Mouse (Mus musculus) liver, embryonic 14.5 days (tissue): ENCODE measurements around the gene Usp39. TPM values are rescaled to one million over a fixed set of nuclear protein-coding genes. Genes with fewer than 3 reads are reported as not detected.
A peak's percentile ranks its signal among the peaks of the same experiment; 100 is the strongest.

Experiments used
- ATAC-seq: fragments of 200-750 bp; cut with Nextera tagmentation; 2 replicates; pipeline ENCODE4 v1.8.0; 2017; ENCODE audit warnings: moderate number of reproducible peaks, mild to moderate bottlenecking, moderate library complexity; ENCODE audit not compliant: insufficient read depth
- DNase-seq, 3 experiments: peaks; one replicate each; pipeline ENCODE4 v3.0.0-alpha.2; 2012 to 2013; ENCODE audit warnings: low read depth in 3 of 3, low spot score in 3 of 3
- H3K27ac ChIP-seq: fragments of 300-500 bp; sonication (generic); 2 replicates; pipeline ENCODE4 v1.5.1; 2014; ENCODE audit warnings: moderate library complexity, mild to moderate bottlenecking, control low read depth, inconsistent platforms
- H3K27me3 ChIP-seq: fragments of 300-500 bp; sonication (generic); 2 replicates; pipeline ENCODE4 v1.6.1; 2014; ENCODE audit warnings: mild to moderate bottlenecking, low read length, moderate library complexity; ENCODE audit not compliant: control insufficient read depth, insufficient read depth
- H3K36me3 ChIP-seq: fragments of 300-500 bp; sonication (generic); replicated peaks from 2 replicates; pipeline ENCODE4 v1.6.1; 2014; ENCODE audit warnings: low read depth; ENCODE audit not compliant: control insufficient read depth, insufficient read depth
- H3K4me1 ChIP-seq, 2 experiments: fragments of 200-500 bp in 1 of 2; fragments of 300-500 bp in 1 of 2; sonication (generic) in 1 of 2; replicated peaks; 2 replicates each; pipeline ENCODE4 v1.6.1; 2012 to 2014; ENCODE audit warnings: antibody characterized with exemption in 1 of 2, inconsistent platforms in 1 of 2, low read length in 1 of 2; ENCODE audit not compliant: control insufficient read depth in 2 of 2, insufficient read depth in 2 of 2
- H3K4me2 ChIP-seq: fragments of 300-500 bp; sonication (generic); 2 replicates; pipeline ENCODE4 v1.6.1; 2014; ENCODE audit warnings: low read depth, mild to moderate bottlenecking, control low read depth, moderate library complexity
- H3K4me3 ChIP-seq, 2 experiments: fragments of 200-500 bp in 1 of 2; fragments of 300-500 bp in 1 of 2; sonication (generic) in 1 of 2; 2 replicates each; pipeline ENCODE4 v1.5.1; 2012 to 2014; ENCODE audit warnings: low read depth in 2 of 2, low read length in 2 of 2, mild to moderate bottlenecking in 2 of 2, control low read depth in 1 of 2, inconsistent platforms in 1 of 2, moderate library complexity in 1 of 2; ENCODE audit not compliant: insufficient read depth in 1 of 2
- H3K9ac ChIP-seq: fragments of 300-500 bp; sonication (generic); replicated peaks from 2 replicates; pipeline ENCODE4 v1.6.1; 2014; ENCODE audit warnings: mild to moderate bottlenecking, control low read depth, moderate library complexity
- H3K9me3 ChIP-seq: fragments of 300-500 bp; sonication (generic); 2 replicates; pipeline ENCODE4 v1.6.1; 2016; ENCODE audit warnings: low read length, mixed read lengths; ENCODE audit not compliant: control insufficient read depth
- CTCF ChIP-seq: IDR thresholded peaks from 2 replicates; pipeline ENCODE4 v1.5.1; 2016; ENCODE audit warnings: antibody characterized with exemption, low read depth, control low read depth
- EP300 ChIP-seq: IDR thresholded peaks from 2 replicates; pipeline ENCODE4 v1.6.1; 2016; ENCODE audit warnings: antibody characterized with exemption, low read depth
- WGBS: fragments of 180-500 bp; shearing (Covaris S2); extraction: QIAGEN DNeasy Blood & Tissue Kit; methylation state at CpG from one replicate; pipeline ENCODE4 v1.1.7; 2014; ENCODE audit not compliant: insufficient replicate concordance; 5-methylcytosine and 5-hydroxymethylcytosine counted together
- polyA plus RNA-seq, 2 experiments: library from polyadenylated mRNA; depleted of rRNA in 1 of 2; stranded (reverse) in 1 of 2; unstranded in 1 of 2; fragments of >200 nt; fragmentation: Nextera tagmentation in 1 of 2; extraction: Ambion mirVana in 1 of 2; gene quantifications; 2 replicates each; pipeline versions ENCODE4 v1.2.1 to v1.2.3; 2012 to 2014

The Usp39 gene
- polyA plus RNA-seq, 2 experiments, result 32.7 to 49.6 TPM

GRCm38 (mm10) chr6:72389471-72389940 lies 44.5 kb upstream of the Usp39 start:
- peak overlapping the region; percentile 99 for H3K9ac ChIP-seq
- DNase-seq (peak; percentile 88 to 90 (median 89)), ATAC-seq (peak; percentile 90)
- H3K4me2 ChIP-seq, result peak overlapping the region; percentile 79
- peaks cover 33% of the 10 kb centered on the region for H3K36me3 ChIP-seq
- peak; percentile 16 for TF ChIP-seq CTCF
- peak; percentile 94 for TF ChIP-seq EP300
- WGBS, result 2% methylated on average over 13 of the region's 13 CpGs
- peaks cover 42 to 54% of the 10 kb centered on the region in 2 experiments for H3K4me1 ChIP-seq
- no peaks in the 10 kb centered on the region for H3K27me3 ChIP-seq
- H3K9me3 ChIP-seq, result no peaks in the 10 kb centered on the region
- H3K27ac ChIP-seq, result peak overlapping the region; percentile 99
- peak overlapping the region; percentile 91 to 97 for H3K4me3 ChIP-seq

- peak overlapping the region; percentile 99 for H3K27ac ChIP-seq
- TF ChIP-seq EP300 (no peak), CTCF (no peak)
- peak overlapping the region; percentile 99 for H3K9ac ChIP-seq
- ATAC-seq (no peak), DNase-seq (no peak)
- peak overlapping the region; percentile 79 for H3K4me2 ChIP-seq
- peaks cover 49 to 58% of the 10 kb centered on the region in 2 experiments for H3K4me1 ChIP-seq
- peak overlapping the region; percentile 91 to 97 for H3K4me3 ChIP-seq
- no peaks in the 10 kb centered on the region for H3K27me3 ChIP-seq
- 31% methylated on average over 6 of the region's 6 CpGs for WGBS
- no peaks in the 10 kb centered on the region for H3K9me3 ChIP-seq
- peaks cover 33% of the 10 kb centered on the region for H3K36me3 ChIP-seq
Observed at GRCm38 (mm10) chr6:72388791-72389329, 43.9 kb upstream of the Usp39 start.

DNA sequence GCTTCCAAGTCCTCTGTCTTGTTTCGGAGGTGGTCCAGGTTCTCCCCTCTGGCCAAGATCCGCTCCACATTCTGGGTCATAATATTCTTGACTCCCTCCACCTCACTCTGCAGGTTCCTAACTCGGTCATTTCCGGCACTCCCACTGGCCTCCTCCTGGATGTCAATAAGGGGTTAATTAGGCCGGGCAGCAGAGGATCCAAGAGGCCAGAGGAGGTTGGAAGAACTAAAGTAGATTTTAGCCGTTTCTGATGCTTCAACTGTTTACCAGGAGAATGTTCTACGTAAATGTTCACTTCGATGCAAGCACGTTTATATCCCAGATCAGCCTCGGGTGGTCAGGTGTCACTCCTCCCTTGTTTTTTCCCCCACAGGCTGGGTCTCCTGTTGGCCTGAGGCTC lies 43.3 kb upstream of the Usp39 start:
- H3K27me3 ChIP-seq, result no peaks in the 10 kb centered on the region
- 46% methylated on average over 10 of the region's 10 CpGs for WGBS
- ATAC-seq, result no peak
- H3K4me1 ChIP-seq, result peaks cover 53 to 64% of the 10 kb centered on the region in 2 experiments
- peak overlapping the region; percentile 99 for H3K27ac ChIP-seq
- H3K4me2 ChIP-seq, result peak overlapping the region; percentile 79
- peaks cover 33% of the 10 kb centered on the region for H3K36me3 ChIP-seq
- no peak for DNase-seq
- peak overlapping the region; percentile 99 for H3K9ac ChIP-seq
- TF ChIP-seq EP300 (no peak), CTCF (no peak)
- peak overlapping the region; percentile 91 to 97 for H3K4me3 ChIP-seq
- no peaks in the 10 kb centered on the region for H3K9me3 ChIP-seq

DNA sequence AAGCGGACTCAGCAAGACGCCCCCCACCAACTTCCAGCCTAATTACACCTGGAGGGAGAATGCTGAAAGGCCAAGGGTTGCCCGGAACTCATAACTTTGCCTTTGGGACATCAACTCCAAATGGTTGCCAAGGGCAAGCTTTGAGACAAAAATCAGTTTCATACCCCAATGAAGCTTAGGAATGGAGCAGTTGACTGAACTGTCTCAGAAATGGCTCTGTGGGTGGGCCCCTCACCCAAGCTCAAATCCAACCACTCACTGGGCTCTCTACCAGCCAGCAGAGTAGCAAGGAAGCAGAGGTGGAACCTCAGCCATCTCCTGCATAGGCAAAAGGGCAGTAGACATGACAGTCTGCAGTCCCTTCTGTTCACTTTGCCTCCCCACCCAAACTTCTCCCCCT lies 42.8 kb upstream of the Usp39 start:
- Histone ChIP-seq H3K9ac (peak overlapping the region; percentile 99), H3K36me3 (peaks cover 33% of the 10 kb centered on the region), H3K4me1 (peaks cover 57 to 67% of the 10 kb centered on the region in 2 experiments), H3K27me3 (no peaks in the 10 kb centered on the region), H3K4me2 (peak overlapping the region; percentile 79), H3K9me3 (no peaks in the 10 kb centered on the region), H3K4me3 (peak overlapping the region; percentile 91 to 97), H3K27ac (peak overlapping the region; percentile 99)
- WGBS, result 72% methylated on average over 3 of the region's 3 CpGs
- ATAC-seq (no peak), DNase-seq (no peak)
- TF ChIP-seq CTCF, result no peak
- TF ChIP-seq EP300, result no peak

DNA sequence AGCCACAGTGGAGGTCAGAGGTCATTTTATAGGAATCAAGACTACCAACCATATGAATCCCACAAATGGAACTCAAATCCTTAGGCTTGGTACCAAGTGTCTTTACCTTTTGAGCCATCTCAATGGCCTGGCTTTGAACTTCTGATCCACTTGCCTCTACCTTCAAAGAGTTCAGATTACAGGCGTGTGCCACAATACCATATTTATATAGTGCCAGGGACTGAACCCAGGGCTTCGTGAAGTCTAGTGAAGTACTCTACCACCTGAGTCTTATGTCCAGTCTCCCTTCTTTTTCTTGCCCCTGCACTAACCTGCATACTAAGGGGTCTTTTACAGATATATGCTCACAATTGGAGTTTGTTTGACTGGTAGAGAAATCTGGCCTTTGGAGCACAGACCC lies 41.6 kb upstream of the Usp39 start:
- peaks cover 55 to 70% of the 10 kb centered on the region in 2 experiments for H3K4me1 ChIP-seq
- no peak overlapping the region for H3K9ac ChIP-seq
- peak overlapping the region; percentile 16 for H3K4me2 ChIP-seq
- no peak for ATAC-seq
- H3K36me3 ChIP-seq, result peaks cover 33% of the 10 kb centered on the region
- no peaks in the 10 kb centered on the region for H3K9me3 ChIP-seq
- H3K4me3 ChIP-seq, result no peak overlapping the region
- H3K27ac ChIP-seq, result peak overlapping the region; percentile 93
- 84% methylated on average over 2 of the region's 2 CpGs for WGBS
- no peaks in the 10 kb centered on the region for H3K27me3 ChIP-seq
- DNase-seq, result no peak
- TF ChIP-seq EP300 (no peak), CTCF (no peak)
